Mouse (Mus musculus) midbrain, embryonic 12.5 days (tissue): Measurements from ENCODE around the gene Nck1. TPM values are rescaled to one million over a fixed set of nuclear protein-coding genes. Genes with fewer than 3 reads are reported as not detected.

Experiments
- ATAC-seq: fragments of 200-750 bp; cut with Nextera tagmentation; 2 replicates; pipeline ENCODE4 v1.8.0; 2017; ENCODE audit warnings: low read depth, moderate TSS enrichment, moderate library complexity; ENCODE audit not compliant: low FRiP score
- H3K27ac ChIP-seq: fragments of 300-500 bp; sonication (generic); replicated peaks from 2 replicates; pipeline ENCODE4 v1.5.1; 2016; ENCODE audit warnings: mild to moderate bottlenecking
- H3K27me3 ChIP-seq: fragments of 300-500 bp; sonication (generic); 2 replicates; pipeline ENCODE4 v1.6.1; 2016; ENCODE audit warnings: mild to moderate bottlenecking
- H3K36me3 ChIP-seq: fragments of 300-500 bp; sonication (generic); 2 replicates; pipeline ENCODE4 v1.6.1; 2016
- H3K4me1 ChIP-seq: fragments of 300-500 bp; sonication (generic); 2 replicates; pipeline ENCODE4 v1.6.1; 2016
- H3K4me2 ChIP-seq: fragments of 300-500 bp; sonication (generic); replicated peaks from 2 replicates; pipeline ENCODE4 v1.6.1; 2016; ENCODE audit warnings: mild to moderate bottlenecking, moderate library complexity
- H3K4me3 ChIP-seq: fragments of 300-500 bp; sonication (generic); 2 replicates; pipeline ENCODE4 v1.5.1; 2016; ENCODE audit warnings: mild to moderate bottlenecking
- H3K9ac ChIP-seq: fragments of 300-500 bp; sonication (generic); replicated peaks from 2 replicates; pipeline ENCODE4 v1.6.1; 2016; ENCODE audit warnings: mild to moderate bottlenecking, moderate library complexity
- H3K9me3 ChIP-seq: fragments of 300-500 bp; sonication (generic); 2 replicates; pipeline ENCODE4 v1.6.1; 2016; ENCODE audit warnings: mild to moderate bottlenecking
- WGBS: fragments of 180-500 bp; shearing (Covaris S2); methylation state at CpG from one replicate; pipeline ENCODE4 v1.1.7; 2016; 5-methylcytosine and 5-hydroxymethylcytosine counted together
- polyA plus RNA-seq: library from polyadenylated mRNA; unstranded; fragments of >200 nt; fragmentation: Nextera tagmentation; extraction: Ambion mirVana; gene quantifications from 2 replicates; pipeline ENCODE4 v1.2.1, GENCODE M21; 2016

Gene Nck1
- polyA plus RNA-seq, 1 experiment from 2014 or later = 66.2 TPM

- 95% methylated on average over 5 of the region's 5 CpGs for WGBS
Measured at GRCm38 (mm10) chr9:100465380-100465779, 80.6 kb downstream of the Nck1 start.

GRCm38 (mm10) chr9:100463771-100464170 is 82.2 kb downstream of the Nck1 start:
- H3K9ac ChIP-seq = no peak overlapping the region
- no peaks in the 10 kb centered on the region for H3K4me1 ChIP-seq
- WGBS = 95% methylated on average over 2 of the region's 2 CpGs
- H3K9me3 ChIP-seq = no peaks in the 10 kb centered on the region
- no peak overlapping the region for H3K27ac ChIP-seq
- H3K4me2 ChIP-seq = no peak overlapping the region
- H3K27me3 ChIP-seq = no peaks in the 10 kb centered on the region
- no peak overlapping the region for H3K4me3 ChIP-seq
- H3K36me3 ChIP-seq = peaks cover 6% of the 10 kb centered on the region; the same call in 1 of the 2 replicates
- no peak for ATAC-seq

More at GRCm38 (mm10) chr9:100465380-100465779, 80.6 kb downstream of the Nck1 start:
- no peaks in the 10 kb centered on the region for H3K9me3 ChIP-seq
- no peak overlapping the region for H3K9ac ChIP-seq
- H3K36me3 ChIP-seq = 0 out of 2 replicates have a peak, but pooled peaks cover 2% of the 10 kb centered on the region
- no peaks in the 10 kb centered on the region for H3K27me3 ChIP-seq
- no peak for ATAC-seq
- no peak overlapping the region for H3K27ac ChIP-seq
- no peak overlapping the region for H3K4me3 ChIP-seq
- no peaks in the 10 kb centered on the region for H3K4me1 ChIP-seq
- H3K4me2 ChIP-seq = no peak overlapping the region

GRCm38 (mm10) chr9:100462098-100462497 is 83.8 kb downstream of the Nck1 start:
- H3K27me3 ChIP-seq = no peaks in the 10 kb centered on the region
- no peak for ATAC-seq
- H3K27ac ChIP-seq = no peak overlapping the region
- H3K9ac ChIP-seq = no peak overlapping the region
- H3K9me3 ChIP-seq = no peaks in the 10 kb centered on the region
- no peak overlapping the region for H3K4me3 ChIP-seq
- H3K4me1 ChIP-seq = no peaks in the 10 kb centered on the region
- H3K4me2 ChIP-seq = no peak overlapping the region
- H3K36me3 ChIP-seq = peaks cover 6% of the 10 kb centered on the region; the same call in 1 of the 2 replicates
- 87% methylated on average over 4 of the region's 4 CpGs for WGBS

GRCm38 (mm10) chr9:100461671-100462070 is 84.3 kb downstream of the Nck1 start:
- WGBS = 86% methylated on average over 9 of the region's 9 CpGs
- no peak for ATAC-seq
- no peaks in the 10 kb centered on the region for H3K9me3 ChIP-seq
- H3K27me3 ChIP-seq = no peaks in the 10 kb centered on the region
- no peak overlapping the region for H3K4me3 ChIP-seq
- peaks cover 6% of the 10 kb centered on the region; the same call in 1 of the 2 replicates for H3K36me3 ChIP-seq
- no peaks in the 10 kb centered on the region for H3K4me1 ChIP-seq
- H3K27ac ChIP-seq = no peak overlapping the region
- no peak overlapping the region for H3K9ac ChIP-seq
- no peak overlapping the region for H3K4me2 ChIP-seq

GRCm38 (mm10) chr9:100460203-100460602 is 85.7 kb downstream of the Nck1 start:
- no peaks in the 10 kb centered on the region for H3K4me1 ChIP-seq
- WGBS = 96% methylated on average over 9 of the region's 9 CpGs
- H3K4me2 ChIP-seq = no peak overlapping the region
- ATAC-seq = no peak
- peaks cover 6% of the 10 kb centered on the region; the same call in 1 of the 2 replicates for H3K27me3 ChIP-seq
- no peaks in the 10 kb centered on the region for H3K9me3 ChIP-seq
- no peak overlapping the region for H3K9ac ChIP-seq
- H3K4me3 ChIP-seq = no peak overlapping the region
- H3K27ac ChIP-seq = no peak overlapping the region
- H3K36me3 ChIP-seq = peaks cover 6% of the 10 kb centered on the region; the same call in 1 of the 2 replicates

GRCm38 (mm10) chr9:100457971-100458681 is 87.8 kb downstream of the Nck1 start:
- ATAC-seq = no peak
- Histone ChIP-seq H3K36me3 (peaks cover 6% of the 10 kb centered on the region; the same call in 1 of the 2 replicates), H3K9me3 (no peaks in the 10 kb centered on the region), H3K27me3 (peaks cover 14% of the 10 kb centered on the region; the same call in 1 of the 2 replicates), H3K4me1 (peaks cover 7% of the 10 kb centered on the region), H3K27ac (no peak overlapping the region), H3K9ac (no peak overlapping the region), H3K4me2 (no peak overlapping the region), H3K4me3 (no peak overlapping the region)
- WGBS = 94% methylated on average over 17 of the region's 17 CpGs

- no peak for ATAC-seq
- peak overlapping the region; percentile 31; the same call in 1 of the 2 replicates for H3K9ac ChIP-seq
- no peak overlapping the region for H3K27ac ChIP-seq
- WGBS = 30% methylated on average over 9 of the region's 9 CpGs
- no peaks in the 10 kb centered on the region for H3K36me3 ChIP-seq
- no peaks in the 10 kb centered on the region for H3K9me3 ChIP-seq
- peaks cover 7% of the 10 kb centered on the region for H3K4me1 ChIP-seq
- H3K4me2 ChIP-seq = peak overlapping the region; percentile 59
- peak overlapping the region; percentile 32 for H3K4me3 ChIP-seq
- peaks cover 14% of the 10 kb centered on the region; the same call in 1 of the 2 replicates for H3K27me3 ChIP-seq
Measured at GRCm38 (mm10) chr9:100454664-100454993, 91.3 kb downstream of the Nck1 start.

GRCm38 (mm10) chr9:100453944-100454663 is 91.8 kb downstream of the Nck1 start:
- no peak overlapping the region for H3K27ac ChIP-seq
- peaks cover 14% of the 10 kb centered on the region; the same call in 1 of the 2 replicates for H3K27me3 ChIP-seq
- H3K9me3 ChIP-seq = no peaks in the 10 kb centered on the region
- H3K4me1 ChIP-seq = peaks cover 7% of the 10 kb centered on the region
- peak overlapping the region; percentile 41; the same call in 1 of the 2 replicates for H3K9ac ChIP-seq
- H3K4me3 ChIP-seq = peak overlapping the region; percentile 32
- H3K36me3 ChIP-seq = no peaks in the 10 kb centered on the region
- peak overlapping the region; percentile 59 for H3K4me2 ChIP-seq
- ATAC-seq = peak; percentile 52
- 14% methylated on average over 24 of the region's 25 CpGs for WGBS

GRCm38 (mm10) chr9:100452432-100452831 is 93.5 kb downstream of the Nck1 start:
- H3K36me3 ChIP-seq = no peaks in the 10 kb centered on the region
- H3K4me3 ChIP-seq = no peak overlapping the region
- peaks cover 22% of the 10 kb centered on the region for H3K27me3 ChIP-seq
- no peaks in the 10 kb centered on the region for H3K9me3 ChIP-seq
- no peak overlapping the region for H3K27ac ChIP-seq
- WGBS = 81% methylated on average over 6 of the region's 6 CpGs
- H3K4me1 ChIP-seq = peaks cover 7% of the 10 kb centered on the region
- H3K4me2 ChIP-seq = no peak overlapping the region
- H3K9ac ChIP-seq = no peak overlapping the region
- ATAC-seq = no peak

- Histone ChIP-seq H3K4me3 (peak overlapping the region; percentile 56), H3K4me2 (peak overlapping the region; percentile 78), H3K9ac (peak overlapping the region; percentile 68), H3K4me1 (0 out of 2 replicates have a peak, but pooled peaks cover 2% of the 10 kb centered on the region), H3K9me3 (no peaks in the 10 kb centered on the region), H3K36me3 (no peaks in the 10 kb centered on the region), H3K27ac (peak overlapping the region; percentile 66; the same call in 1 of the 2 replicates), H3K27me3 (peaks cover 17% of the 10 kb centered on the region)
- ATAC-seq = peak; percentile 86
- under 1% methylated on average over 32 of the region's 32 CpGs for WGBS
Measured at GRCm38 (mm10) chr9:100446059-100446686, 99.8 kb downstream of the Nck1 start.
